Mouse (Mus musculus) embryonic facial prominence, embryonic 12.5 days (tissue): ENCODE measurements around the gene Akap17b. TPM values are rescaled to one million over a fixed set of nuclear protein-coding genes. Genes with fewer than 3 reads are reported as not detected.

Experiments
- ATAC-seq: fragments of 200-750 bp; cut with Nextera tagmentation; 2 replicates; pipeline ENCODE4 v1.8.0; 2017; ENCODE audit not compliant: insufficient number of reproducible peaks, insufficient read depth, low FRiP score, low TSS enrichment
- H3K27ac ChIP-seq: fragments of 300-500 bp; sonication (generic); 2 replicates; pipeline ENCODE4 v1.5.1; 2016; ENCODE audit warnings: mild to moderate bottlenecking
- H3K27me3 ChIP-seq: fragments of 300-500 bp; sonication (generic); 2 replicates; pipeline ENCODE4 v1.6.1; 2016; ENCODE audit warnings: mild to moderate bottlenecking, moderate library complexity
- H3K36me3 ChIP-seq: fragments of 300-500 bp; sonication (generic); 2 replicates; pipeline ENCODE4 v1.6.1; 2016; ENCODE audit warnings: mild to moderate bottlenecking
- H3K4me1 ChIP-seq: fragments of 300-500 bp; sonication (generic); 2 replicates; pipeline ENCODE4 v1.6.1; 2016
- H3K4me2 ChIP-seq: fragments of 300-500 bp; sonication (generic); replicated peaks from 2 replicates; pipeline ENCODE4 v1.6.1; 2016; ENCODE audit warnings: mild to moderate bottlenecking, moderate library complexity
- H3K4me3 ChIP-seq: fragments of 300-500 bp; sonication (generic); 2 replicates; pipeline ENCODE4 v1.5.1; 2016; ENCODE audit warnings: mild to moderate bottlenecking
- H3K9ac ChIP-seq: fragments of 300-500 bp; sonication (generic); 2 replicates; pipeline ENCODE4 v1.6.1; 2016; ENCODE audit warnings: mild to moderate bottlenecking, moderate library complexity
- H3K9me3 ChIP-seq: fragments of 300-500 bp; sonication (generic); 2 replicates; pipeline ENCODE4 v1.6.1; 2016; ENCODE audit warnings: mild to moderate bottlenecking, moderate library complexity
- WGBS: fragments of 180-500 bp; shearing (Covaris S2); methylation state at CpG from one replicate; pipeline ENCODE4 v1.1.7; 2016; 5-methylcytosine and 5-hydroxymethylcytosine counted together
- polyA plus RNA-seq: library from polyadenylated mRNA; unstranded; fragments of >200 nt; fragmentation: Nextera tagmentation; extraction: Ambion mirVana; gene quantifications from 2 replicates; pipeline ENCODE4 v1.2.1, GENCODE M21; 2016

Akap17b gene
- polyA plus RNA-seq, 1 experiment from 2014 or later, result 3.1 TPM

- Histone ChIP-seq H3K4me1 (peaks cover 3% of the 10 kb centered on the region; the same call in 1 of the 2 replicates), H3K4me2 (no peak overlapping the region), H3K36me3 (no peaks in the 10 kb centered on the region), H3K4me3 (no peak overlapping the region), H3K9me3 (no peaks in the 10 kb centered on the region), H3K27me3 (no peaks in the 10 kb centered on the region), H3K9ac (no peak overlapping the region), H3K27ac (no peak overlapping the region)
- WGBS, result 36% methylated on average over 1 of the region's 1 CpGs
- ATAC-seq, result no peak
These were observed 58.4 kb downstream of the Akap17b start for GRCm38 (mm10) chrX:36586629-36587303.

GRCm38 (mm10) chrX:36562079-36562478 is 83.1 kb downstream of the Akap17b start:
- H3K4me2 ChIP-seq, result no peak overlapping the region
- no peaks in the 10 kb centered on the region for H3K27me3 ChIP-seq
- no peak overlapping the region for H3K27ac ChIP-seq
- no peak overlapping the region for H3K9ac ChIP-seq
- no peaks in the 10 kb centered on the region for H3K36me3 ChIP-seq
- WGBS, result 30% methylated on average over 3 of the region's 3 CpGs
- H3K4me1 ChIP-seq, result no peaks in the 10 kb centered on the region
- no peaks in the 10 kb centered on the region for H3K9me3 ChIP-seq
- H3K4me3 ChIP-seq, result no peak overlapping the region
- no peak for ATAC-seq

DNA sequence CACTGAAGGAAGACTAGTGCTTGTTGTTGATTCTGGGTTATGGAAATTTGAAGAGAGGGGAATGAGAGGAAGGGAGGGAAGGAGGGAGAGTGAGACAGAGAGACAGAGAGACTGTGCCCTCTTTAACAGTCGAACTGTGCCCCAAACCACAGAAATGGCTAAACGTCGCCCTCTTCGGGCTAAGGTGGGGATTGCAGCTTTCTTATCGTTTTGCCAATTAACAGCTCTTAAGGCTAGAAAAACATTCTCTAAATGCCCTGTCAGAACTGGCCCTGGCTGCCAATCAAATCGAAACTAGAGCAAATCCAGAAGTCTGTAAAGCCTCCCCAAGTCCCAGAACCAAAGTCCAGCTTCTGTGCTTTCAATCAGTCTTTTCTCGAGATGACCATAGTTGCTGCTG is 83.5 kb downstream of the Akap17b start:
- Histone ChIP-seq H3K4me3 (no peak overlapping the region), H3K4me1 (no peaks in the 10 kb centered on the region), H3K4me2 (no peak overlapping the region), H3K9ac (no peak overlapping the region), H3K9me3 (no peaks in the 10 kb centered on the region), H3K36me3 (no peaks in the 10 kb centered on the region), H3K27me3 (no peaks in the 10 kb centered on the region), H3K27ac (no peak overlapping the region)
- ATAC-seq, result no peak
- 15% methylated on average over 7 of the region's 7 CpGs for WGBS

- H3K27ac ChIP-seq, result no peak overlapping the region
- 79% methylated on average over 4 of the region's 4 CpGs for WGBS
- no peak overlapping the region for H3K4me3 ChIP-seq
- H3K4me2 ChIP-seq, result no peak overlapping the region
- no peak for ATAC-seq
- H3K36me3 ChIP-seq, result no peaks in the 10 kb centered on the region
- no peak overlapping the region for H3K9ac ChIP-seq
- H3K9me3 ChIP-seq, result no peaks in the 10 kb centered on the region
- H3K27me3 ChIP-seq, result no peaks in the 10 kb centered on the region
- no peaks in the 10 kb centered on the region for H3K4me1 ChIP-seq
These were observed 85.0 kb downstream of the Akap17b start for GRCm38 (mm10) chrX:36560170-36560569.

Other genes with a start within 250 kb of the Akap17b start
- not detected in 2 replicates for gene Gm6268, start 244.1 kb downstream of the Akap17b start, polyA plus RNA-seq
- gene Gm14569, start 153.6 kb downstream of the Akap17b start, polyA plus RNA-seq, result not detected in 2 replicates
- 343 and 364 TPM in 2 replicates for gene Pgrmc1, start 47.2 kb downstream of the Akap17b start, polyA plus RNA-seq
- 1.5 and 2.1 TPM in 2 replicates for gene Slc25a43, start 98.3 kb upstream of the Akap17b start, polyA plus RNA-seq
- 398 and 400 TPM in 2 replicates for gene Slc25a5, start 150.3 kb upstream of the Akap17b start, polyA plus RNA-seq
- 118 and 120 TPM in 2 replicates for gene Ube2a, start 228.5 kb upstream of the Akap17b start, polyA plus RNA-seq
- 36.4 and 37.7 TPM in 2 replicates for gene C330007P06Rik, start 228.7 kb upstream of the Akap17b start, polyA plus RNA-seq